Mouse (Mus musculus) small intestine, adult 2 months (tissue): ENCODE data around the gene Lysmd3.

Source experiments
- CTCF ChIP-seq: fragments of 200-500 bp; IDR thresholded peaks from 2 replicates; pipeline ENCODE4 v1.5.1; 2012; ENCODE audit warnings: low read depth, mild to moderate bottlenecking, control low read depth, inconsistent platforms, low read length, moderate library complexity, mixed read lengths; ENCODE audit not compliant: insufficient replicate concordance, insufficient read length; ENCODE audit errors: extremely low read depth
- POLR2A ChIP-seq: fragments of 200-500 bp; IDR thresholded peaks from 2 replicates; pipeline ENCODE4 v1.6.1; 2012; ENCODE audit warnings: low read depth, mild to moderate bottlenecking, control low read depth, inconsistent platforms, low read length, moderate library complexity

GRCm38 (mm10) chr13:81713896-81714295, 56.4 kb downstream of the Lysmd3 start:
- TF ChIP-seq POLR2A (no peak), CTCF (no peak)
